Mouse (Mus musculus) retina, embryonic 14.5 days (tissue): Measurements from ENCODE around the gene Abhd5.
A peak's percentile ranks its signal among the peaks of the same experiment; 100 is the strongest.
"Not testable (repeated sequence)": the region's sequence is repeated elsewhere in the genome, so short reads cannot be mapped to it uniquely, and the experiment has no call there.

Experiments
- DNase-seq: peaks from one replicate; pipeline ENCODE4 v3.0.0-alpha.2; 2015; ENCODE audit warnings: low spot score

Abhd5 gene

GRCm38 (mm10) chr9:122351303-122352024 is at the start of gene Abhd5:
TSS of gene Abhd5 (plus strand) at chr9:122351608.
- peak; percentile 93 for DNase-seq

- DNase-seq = no peak
These were observed 46.1 kb upstream of the Abhd5 start for GRCm38 (mm10) chr9:122305302-122305701.

- no peak for DNase-seq
These were observed 42.1 kb upstream of the Abhd5 start for GRCm38 (mm10) chr9:122309013-122309980.

GRCm38 (mm10) chr9:122310613-122311049 is 40.8 kb upstream of the Abhd5 start:
- DNase-seq = peak; percentile 91

GRCm38 (mm10) chr9:122311051-122311760 is 40.2 kb upstream of the Abhd5 start:
- DNase-seq = no peak

GRCm38 (mm10) chr9:122312296-122312990 is 39.0 kb upstream of the Abhd5 start:
- DNase-seq = no peak

GRCm38 (mm10) chr9:122313128-122313527 is 38.3 kb upstream of the Abhd5 start:
- DNase-seq = not testable (repeated sequence)

- DNase-seq = no peak
These were observed 37.0 kb upstream of the Abhd5 start for GRCm38 (mm10) chr9:122314386-122314785.

GRCm38 (mm10) chr9:122314942-122315341 is 36.5 kb upstream of the Abhd5 start:
- DNase-seq = no peak

GRCm38 (mm10) chr9:122315501-122315900 is 35.9 kb upstream of the Abhd5 start:
- DNase-seq = peak; percentile 77

GRCm38 (mm10) chr9:122316562-122316961 is 34.8 kb upstream of the Abhd5 start:
- DNase-seq = no peak

GRCm38 (mm10) chr9:122320626-122321025 is 30.8 kb upstream of the Abhd5 start:
- DNase-seq = no peak

GRCm38 (mm10) chr9:122322356-122322755 is 29.1 kb upstream of the Abhd5 start:
- no peak for DNase-seq

- no peak for DNase-seq
These were observed 25.4 kb upstream of the Abhd5 start for GRCm38 (mm10) chr9:122325996-122326395.

GRCm38 (mm10) chr9:122328199-122328598 is 23.2 kb upstream of the Abhd5 start:
- no peak for DNase-seq

- DNase-seq = no peak
These were observed 14.7 kb upstream of the Abhd5 start for GRCm38 (mm10) chr9:122336677-122337076.

GRCm38 (mm10) chr9:122337510-122337931 is 13.9 kb upstream of the Abhd5 start:
- no peak for DNase-seq

- no peak for DNase-seq
These were observed 11.4 kb upstream of the Abhd5 start for GRCm38 (mm10) chr9:122339972-122340371.

GRCm38 (mm10) chr9:122343399-122343798 is 8.0 kb upstream of the Abhd5 start:
- no peak for DNase-seq

- no peak for DNase-seq
These were observed 6.8 kb upstream of the Abhd5 start for GRCm38 (mm10) chr9:122344560-122344959.

- DNase-seq = no peak
These were observed 6.1 kb upstream of the Abhd5 start for GRCm38 (mm10) chr9:122345291-122345690.

- no peak for DNase-seq
These were observed 5.3 kb upstream of the Abhd5 start for GRCm38 (mm10) chr9:122346059-122346458.
